Mouse (Mus musculus) bone marrow, adult 2 months (tissue): ENCODE measurements around the gene Mmrn2.

Experiments
- CTCF ChIP-seq: fragments of 200-500 bp; IDR thresholded peaks from 2 replicates; pipeline ENCODE4 v1.5.1; 2011; ENCODE audit warnings: low read length, control low read depth; ENCODE audit not compliant: control insufficient read depth, insufficient read depth
- POLR2A ChIP-seq: fragments of 200-500 bp; IDR thresholded peaks from 2 replicates; pipeline ENCODE4 v1.6.1; 2011; ENCODE audit warnings: low read depth, mild to moderate bottlenecking, control low read depth, low read length, borderline replicate concordance; ENCODE audit not compliant: control insufficient read depth

DNA sequence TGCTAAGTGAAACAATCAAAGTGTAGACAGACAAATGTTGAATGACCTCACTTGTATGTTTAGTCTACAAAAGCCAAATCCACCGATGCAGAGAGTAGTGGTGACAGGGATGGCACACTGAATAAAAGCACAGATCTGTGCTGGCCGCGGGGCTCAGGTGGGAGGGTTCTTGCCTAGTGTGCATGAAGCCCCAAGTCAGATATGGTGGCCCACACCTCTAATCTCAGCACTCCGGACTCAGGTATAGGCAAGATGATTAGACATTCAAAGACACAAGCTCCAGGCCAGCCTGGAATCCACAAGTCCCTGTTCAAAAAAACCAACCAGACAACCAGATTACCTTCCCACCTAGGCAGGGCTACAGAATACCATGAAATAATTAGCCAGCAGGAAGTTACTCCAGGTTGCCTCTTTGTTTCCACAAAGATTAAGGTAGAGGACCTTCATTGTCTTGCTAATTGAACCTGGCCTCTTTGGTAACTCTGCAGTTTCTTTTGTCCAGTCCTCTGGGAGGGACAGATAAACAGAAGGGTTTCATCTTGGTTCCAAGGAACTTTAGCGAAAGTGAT, 15.5 kb upstream of the Mmrn2 start:
- no peak for TF ChIP-seq CTCF
- no peak for TF ChIP-seq POLR2A
